Mouse (Mus musculus) frontal cortex, postnatal 10 days (tissue): Measurements from ENCODE around the gene Oscp1.

ENCODE experiments used
- DNase-seq, 2 experiments: peaks; one replicate each; pipeline ENCODE4 v3.0.0; 2022; ENCODE audit warnings: low spot score in 2 of 2, mixed read lengths in 1 of 2

The Oscp1 gene

GRCm38 (mm10) chr4:126110374-126111152 lies 52.2 kb downstream of the Oscp1 start:
- peak; percentile 59 to 60 for DNase-seq

- no peak for DNase-seq
These were observed 52.8 kb downstream of the Oscp1 start for GRCm38 (mm10) chr4:126111153-126111549.

GRCm38 (mm10) chr4:126113243-126113642 lies 54.9 kb downstream of the Oscp1 start:
- DNase-seq, result no peak

GRCm38 (mm10) chr4:126113943-126114342 lies 55.6 kb downstream of the Oscp1 start:
- DNase-seq, result no peak

GRCm38 (mm10) chr4:126115411-126115810 lies 57.0 kb downstream of the Oscp1 start:
- DNase-seq, result no peak

GRCm38 (mm10) chr4:126115871-126116521 lies 57.6 kb downstream of the Oscp1 start:
- no peak for DNase-seq

- no peak for DNase-seq
These were observed 58.8 kb downstream of the Oscp1 start for GRCm38 (mm10) chr4:126117116-126117515.

GRCm38 (mm10) chr4:126118651-126119050 lies 60.3 kb downstream of the Oscp1 start:
- DNase-seq, result peak; percentile 48 to 70

GRCm38 (mm10) chr4:126119051-126119450 lies 60.7 kb downstream of the Oscp1 start:
- DNase-seq, result no peak

- no peak for DNase-seq
These were observed 61.7 kb downstream of the Oscp1 start for GRCm38 (mm10) chr4:126120052-126120451.

- no peak for DNase-seq
These were observed 62.1 kb downstream of the Oscp1 start for GRCm38 (mm10) chr4:126120506-126120905.

GRCm38 (mm10) chr4:126123309-126124040 lies 65.1 kb downstream of the Oscp1 start:
- no peak for DNase-seq

- DNase-seq, result no peak
These were observed 72.1 kb downstream of the Oscp1 start for GRCm38 (mm10) chr4:126130502-126130901.

- DNase-seq, result peak; percentile 54 to 68
These were observed 73.1 kb downstream of the Oscp1 start for GRCm38 (mm10) chr4:126131290-126132121.

- DNase-seq, result peak in 1 of 2 experiments; percentile 8
These were observed 74.4 kb downstream of the Oscp1 start for GRCm38 (mm10) chr4:126132636-126133264.

- no peak for DNase-seq
These were observed 75.9 kb downstream of the Oscp1 start for GRCm38 (mm10) chr4:126134236-126134635.

GRCm38 (mm10) chr4:126134639-126135038 lies 76.3 kb downstream of the Oscp1 start:
- DNase-seq, result no peak

GRCm38 (mm10) chr4:126137773-126138172 lies 79.4 kb downstream of the Oscp1 start:
- DNase-seq, result no peak

GRCm38 (mm10) chr4:126141021-126141420 lies 82.7 kb downstream of the Oscp1 start:
- DNase-seq, result no peak
